Mouse (Mus musculus): ENCODE results near the gene Esp1.
"Not testable (repeated sequence)": the region's sequence is repeated elsewhere in the genome, so short reads cannot be mapped to it uniquely, and the experiment has no call there.

- not testable (repeated sequence) for TF ChIP-seq CTCF (IDR thresholded peaks at IDR 0.05; ENCODE audit: borderline replicate concordance, insufficient read depth, low read depth, low read length); POLR2A (IDR thresholded peaks at IDR 0.05; ENCODE audit: borderline replicate concordance, insufficient read depth, low read length)
Measured at GRCm38 (mm10) chr17:40717055-40717454, 9.9 kb upstream of the Esp1 start.
